Mouse (Mus musculus) ES-E14 (cell line): ENCODE data around the gene Gm17571.

Experiments used
- CHD2 ChIP-seq: IDR thresholded peaks from 2 replicates; pipeline ENCODE4 v1.6.1; 2014; ENCODE audit warnings: mild to moderate bottlenecking, low read depth, low read length, inconsistent platforms
- HCFC1 ChIP-seq: IDR thresholded peaks from 2 replicates; pipeline ENCODE4 v1.6.1; 2012; ENCODE audit warnings: low read length, inconsistent platforms, borderline replicate concordance; ENCODE audit not compliant: insufficient read depth
- MAFK ChIP-seq: IDR thresholded peaks from 2 replicates; pipeline ENCODE4 v1.6.1; 2014; ENCODE audit warnings: mild to moderate bottlenecking, low read depth, low read length, inconsistent platforms; ENCODE audit not compliant: insufficient read depth
- ZC3H11A ChIP-seq: IDR thresholded peaks from 2 replicates; pipeline ENCODE4 v1.6.1; 2012; ENCODE audit warnings: low read depth, mild to moderate bottlenecking, inconsistent platforms, low read length, borderline replicate concordance

DNA sequence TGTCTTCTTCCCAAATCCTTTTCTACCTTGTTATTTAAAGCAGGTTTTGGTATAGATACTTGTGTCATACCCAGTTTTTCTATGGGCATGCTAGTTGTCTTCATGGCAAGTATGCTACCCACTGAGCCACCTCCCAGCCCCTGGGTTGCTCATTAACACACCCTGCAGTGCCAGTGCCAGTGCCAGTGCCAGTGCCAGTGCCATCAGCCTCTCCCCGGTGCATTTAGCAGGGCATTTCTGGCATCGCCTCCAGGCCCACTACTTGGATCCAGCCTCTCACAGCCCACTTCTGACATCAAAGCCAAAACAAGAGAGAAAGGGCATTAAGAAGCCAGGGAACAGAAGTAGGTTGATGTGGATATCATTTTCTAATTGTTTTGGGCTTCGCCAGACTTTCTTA, 14.9 kb downstream of the Gm17571 start:
- TF ChIP-seq HCFC1 (no peak), CHD2 (no peak), MAFK (no peak), ZC3H11A (no peak)
